Mouse (Mus musculus) midbrain, embryonic 12.5 days (tissue): Measurements from ENCODE around the gene Serinc4. TPM values are rescaled to one million over a fixed set of nuclear protein-coding genes. Genes with fewer than 3 reads are reported as not detected.
A peak's percentile ranks its signal among the peaks of the same experiment; 100 is the strongest.

Experiments
- ATAC-seq: fragments of 200-750 bp; cut with Nextera tagmentation; 2 replicates; pipeline ENCODE4 v1.8.0; 2017; ENCODE audit warnings: low read depth, moderate TSS enrichment, moderate library complexity; ENCODE audit not compliant: low FRiP score
- H3K27ac ChIP-seq: fragments of 300-500 bp; sonication (generic); replicated peaks from 2 replicates; pipeline ENCODE4 v1.5.1; 2016; ENCODE audit warnings: mild to moderate bottlenecking
- H3K27me3 ChIP-seq: fragments of 300-500 bp; sonication (generic); 2 replicates; pipeline ENCODE4 v1.6.1; 2016; ENCODE audit warnings: mild to moderate bottlenecking
- H3K36me3 ChIP-seq: fragments of 300-500 bp; sonication (generic); 2 replicates; pipeline ENCODE4 v1.6.1; 2016
- H3K4me1 ChIP-seq: fragments of 300-500 bp; sonication (generic); 2 replicates; pipeline ENCODE4 v1.6.1; 2016
- H3K4me2 ChIP-seq: fragments of 300-500 bp; sonication (generic); replicated peaks from 2 replicates; pipeline ENCODE4 v1.6.1; 2016; ENCODE audit warnings: mild to moderate bottlenecking, moderate library complexity
- H3K4me3 ChIP-seq: fragments of 300-500 bp; sonication (generic); 2 replicates; pipeline ENCODE4 v1.5.1; 2016; ENCODE audit warnings: mild to moderate bottlenecking
- H3K9ac ChIP-seq: fragments of 300-500 bp; sonication (generic); replicated peaks from 2 replicates; pipeline ENCODE4 v1.6.1; 2016; ENCODE audit warnings: mild to moderate bottlenecking, moderate library complexity
- H3K9me3 ChIP-seq: fragments of 300-500 bp; sonication (generic); 2 replicates; pipeline ENCODE4 v1.6.1; 2016; ENCODE audit warnings: mild to moderate bottlenecking
- WGBS: fragments of 180-500 bp; shearing (Covaris S2); methylation state at CpG from one replicate; pipeline ENCODE4 v1.1.7; 2016; 5-methylcytosine and 5-hydroxymethylcytosine counted together
- microRNA-seq: library from miRNA; unstranded; fragments of <30 nt; microRNA quantifications from one replicate; pipeline ENCODE4, GENCODE M21; 2017
- polyA plus RNA-seq: library from polyadenylated mRNA; unstranded; fragments of >200 nt; fragmentation: Nextera tagmentation; extraction: Ambion mirVana; gene quantifications from 2 replicates; pipeline ENCODE4 v1.2.1, GENCODE M21; 2016

The Serinc4 gene
- polyA plus RNA-seq, 1 experiment from 2014 or later = 1.2 TPM

DNA sequence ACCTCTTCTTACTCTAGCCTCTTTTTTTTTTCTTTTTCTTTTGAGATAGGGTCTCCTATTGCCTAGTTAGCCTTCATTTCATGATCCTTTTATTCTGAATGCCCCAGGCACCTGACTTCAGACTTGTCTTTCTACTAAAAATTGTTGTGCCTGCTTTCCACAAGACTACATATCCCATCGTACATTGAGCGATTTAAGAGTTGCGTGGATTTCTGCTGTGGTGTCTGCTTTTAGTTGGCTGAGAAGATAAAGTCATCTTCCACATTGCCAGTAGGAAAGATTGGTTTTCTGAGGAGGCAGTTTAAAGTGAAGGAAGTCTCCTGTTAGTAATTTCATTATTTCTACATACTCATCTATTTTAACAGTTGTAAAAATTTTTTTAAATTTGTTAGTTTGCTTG, 41.0 kb downstream of the Serinc4 start:
- WGBS = 85% methylated on average over 3 of the region's 3 CpGs
- ATAC-seq = no peak
- Histone ChIP-seq H3K4me1 (peaks cover 18% of the 10 kb centered on the region), H3K9me3 (no peaks in the 10 kb centered on the region), H3K4me2 (peak overlapping the region; percentile 65), H3K27ac (no peak overlapping the region), H3K4me3 (peak overlapping the region; percentile 74), H3K36me3 (peaks cover 22% of the 10 kb centered on the region), H3K27me3 (no peaks in the 10 kb centered on the region), H3K9ac (peak overlapping the region; percentile 89; the same call in 1 of the 2 replicates)

DNA sequence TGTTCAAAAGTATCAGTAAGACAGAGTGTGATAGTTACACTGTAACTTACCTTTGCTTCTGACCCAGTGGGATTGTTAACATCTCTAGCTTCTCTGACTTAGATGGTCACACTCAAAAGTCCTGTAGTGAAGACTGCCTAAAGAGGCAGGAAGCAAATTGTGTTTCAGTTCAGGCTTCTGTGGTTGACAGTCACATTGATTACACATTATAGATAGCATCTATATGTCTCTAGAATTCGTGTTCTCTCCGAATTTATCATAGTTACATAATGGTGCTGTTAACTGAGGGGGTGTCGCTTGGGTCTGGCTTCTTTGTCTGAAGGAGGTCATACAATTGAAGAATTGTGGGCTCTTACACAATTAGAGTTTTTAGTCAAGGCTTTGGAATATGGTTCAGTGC, 41.5 kb downstream of the Serinc4 start:
- peak overlapping the region; percentile 74 for H3K4me3 ChIP-seq
- no peaks in the 10 kb centered on the region for H3K27me3 ChIP-seq
- H3K9ac ChIP-seq = peak overlapping the region; percentile 89
- WGBS = 70% methylated on average over 3 of the region's 3 CpGs
- no peak overlapping the region for H3K27ac ChIP-seq
- H3K4me2 ChIP-seq = peak overlapping the region; percentile 65
- peaks cover 18% of the 10 kb centered on the region for H3K4me1 ChIP-seq
- H3K36me3 ChIP-seq = peaks cover 19% of the 10 kb centered on the region
- no peak for ATAC-seq
- H3K9me3 ChIP-seq = no peaks in the 10 kb centered on the region

DNA sequence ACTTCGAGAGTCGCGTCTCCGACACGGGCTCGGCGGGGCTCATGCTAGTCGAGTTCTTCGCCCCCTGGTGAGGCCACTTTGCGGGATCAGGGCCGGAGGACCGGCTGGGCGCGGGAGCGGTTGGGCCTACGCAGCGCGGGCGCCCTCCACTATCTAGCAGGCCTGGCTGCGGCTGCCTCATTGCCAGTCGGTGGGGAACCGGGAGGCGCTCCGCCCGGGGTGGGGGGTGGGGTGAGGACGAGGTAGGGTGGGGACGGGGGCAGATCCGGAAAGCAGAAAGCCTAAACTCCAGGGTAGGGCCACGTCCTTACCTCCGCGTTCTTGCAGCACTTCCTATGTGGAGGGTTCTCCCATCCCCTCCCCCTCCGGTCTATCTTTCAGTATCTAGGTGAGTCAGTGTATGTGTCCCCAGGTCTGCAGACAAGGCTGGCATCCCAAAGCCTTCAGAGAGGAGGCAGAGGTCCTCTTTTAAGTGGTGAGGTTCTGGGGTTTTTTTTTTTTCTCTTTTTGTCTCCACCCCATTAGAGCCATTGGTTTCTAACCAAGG, 42.4 kb downstream of the Serinc4 start:
- peak overlapping the region; percentile 65 for H3K4me2 ChIP-seq
- H3K4me1 ChIP-seq = peaks cover 18% of the 10 kb centered on the region
- H3K4me3 ChIP-seq = peak overlapping the region; percentile 74
- peaks cover 19% of the 10 kb centered on the region for H3K36me3 ChIP-seq
- ATAC-seq = peak; percentile 48
- H3K27me3 ChIP-seq = no peaks in the 10 kb centered on the region
- no peaks in the 10 kb centered on the region for H3K9me3 ChIP-seq
- H3K27ac ChIP-seq = peak overlapping the region; percentile 92
- WGBS = 0% methylated on average over 32 of the region's 32 CpGs
- peak overlapping the region; percentile 89 for H3K9ac ChIP-seq

GRCm38 (mm10) chr2:121413387-121414042, 43.1 kb downstream of the Serinc4 start, which contains the start of the genes Pdia3 and Catsper2:
Pdia3 (plus strand) TSS chr2:121413775.
Catsper2 (minus strand) TSS chr2:121413792.
- H3K4me1 ChIP-seq = peaks cover 18% of the 10 kb centered on the region
- H3K4me2 ChIP-seq = peak within 1 kb of the TSS; percentile 65
- ATAC-seq = peak; percentile 99
- H3K9ac ChIP-seq = peak within 1 kb of the TSS; percentile 89
- peak within 1 kb of the TSS; percentile 92 for H3K27ac ChIP-seq
- WGBS = 1% methylated on average over 66 of the region's 68 CpGs
- no peaks in the 10 kb centered on the region for H3K9me3 ChIP-seq
- no peaks in the 10 kb centered on the region for H3K27me3 ChIP-seq
- H3K4me3 ChIP-seq = peak within 1 kb of the TSS; percentile 74
- H3K36me3 ChIP-seq = peaks cover 12% of the 10 kb centered on the region

- Histone ChIP-seq H3K27me3 (no peaks in the 10 kb centered on the region), H3K9me3 (no peaks in the 10 kb centered on the region; the same call in 1 of the 2 replicates), H3K4me1 (peaks cover 18% of the 10 kb centered on the region), H3K4me2 (peak overlapping the region; percentile 53), H3K36me3 (peaks cover 6% of the 10 kb centered on the region; the same call in 1 of the 2 replicates), H3K4me3 (peak overlapping the region; percentile 74), H3K27ac (peak overlapping the region; percentile 92), H3K9ac (peak overlapping the region; percentile 89)
- no peak for ATAC-seq
- WGBS = 23% methylated on average over 4 of the region's 4 CpGs
Measured at GRCm38 (mm10) chr2:121412843-121413386, 43.7 kb downstream of the Serinc4 start.

GRCm38 (mm10) chr2:121408160-121408559, 48.4 kb downstream of the Serinc4 start:
- no peaks in the 10 kb centered on the region for H3K27me3 ChIP-seq
- no peaks in the 10 kb centered on the region for H3K4me1 ChIP-seq
- 29% methylated on average over 4 of the region's 4 CpGs for WGBS
- no peak overlapping the region for H3K9ac ChIP-seq
- no peak overlapping the region for H3K4me3 ChIP-seq
- no peak overlapping the region for H3K27ac ChIP-seq
- no peak for ATAC-seq
- H3K4me2 ChIP-seq = no peak overlapping the region
- no peaks in the 10 kb centered on the region for H3K36me3 ChIP-seq
- no peaks in the 10 kb centered on the region; the same call in 1 of the 2 replicates for H3K9me3 ChIP-seq

DNA sequence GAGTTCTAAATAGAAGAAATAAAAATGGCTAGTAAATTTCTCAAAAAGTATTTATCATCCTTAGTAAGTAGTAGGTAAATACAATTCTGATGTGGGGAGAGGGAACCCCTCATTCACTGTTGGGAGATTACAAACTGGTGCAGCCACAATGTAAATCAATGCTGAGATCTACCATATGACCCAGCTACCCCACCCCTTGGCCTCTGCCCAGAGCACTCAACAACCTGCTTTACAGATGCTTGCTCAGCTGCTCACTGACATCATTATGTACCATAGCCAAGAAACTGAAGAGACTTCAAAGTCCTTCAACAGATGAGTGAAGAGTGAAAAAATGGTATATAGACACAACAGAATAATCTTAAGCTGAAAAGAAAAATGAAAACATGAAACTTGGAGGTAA, 53.3 kb downstream of the Serinc4 start:
- H3K36me3 ChIP-seq = no peaks in the 10 kb centered on the region
- no peak overlapping the region for H3K4me2 ChIP-seq
- no peaks in the 10 kb centered on the region; the same call in 1 of the 2 replicates for H3K9me3 ChIP-seq
- H3K27ac ChIP-seq = no peak overlapping the region
- no peaks in the 10 kb centered on the region for H3K4me1 ChIP-seq
- ATAC-seq = no peak
- H3K4me3 ChIP-seq = no peak overlapping the region
- no peaks in the 10 kb centered on the region for H3K27me3 ChIP-seq
- no peak overlapping the region for H3K9ac ChIP-seq

DNA sequence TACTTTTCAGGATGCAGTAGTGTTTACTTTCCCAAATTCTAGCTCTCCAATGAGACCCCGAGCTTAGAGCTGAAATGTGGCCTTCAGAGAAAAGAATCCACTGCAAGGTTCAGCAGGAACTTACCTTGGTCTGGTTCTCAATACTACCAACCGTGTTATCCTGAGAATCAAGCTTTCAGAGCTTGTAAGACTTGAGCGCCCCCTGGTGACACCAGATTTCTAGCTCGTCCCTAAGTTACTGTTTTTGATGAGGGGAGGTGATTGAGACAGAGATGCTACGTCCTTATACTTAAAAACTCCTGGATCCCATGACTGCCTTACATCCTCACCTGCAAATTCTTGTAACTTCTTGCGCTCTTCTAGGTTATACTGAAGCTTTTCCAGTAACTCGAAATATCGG, 60.0 kb downstream of the Serinc4 start:
- H3K27ac ChIP-seq = no peak overlapping the region
- no peak for ATAC-seq
- 14% methylated on average over 8 of the region's 8 CpGs for WGBS

More for the DNA sequence above, 60.0 kb downstream of the Serinc4 start:
- H3K4me1 ChIP-seq = no peaks in the 10 kb centered on the region
- no peaks in the 10 kb centered on the region for H3K9me3 ChIP-seq
- H3K4me2 ChIP-seq = no peak overlapping the region
- H3K36me3 ChIP-seq = no peaks in the 10 kb centered on the region
- H3K4me3 ChIP-seq = no peak overlapping the region
- H3K27me3 ChIP-seq = no peaks in the 10 kb centered on the region
- no peak overlapping the region for H3K9ac ChIP-seq

Small RNAs within 50 kb of the gene (microRNA-seq; reads per million reads assigned to microRNA genes)
- not detected for gene Gm22953

Other genes starting within 250 kb of the Serinc4 start
- gene Trp53bp1, start 185.4 kb downstream of the Serinc4 start, polyA plus RNA-seq = 230 and 245 TPM in 2 replicates
- 14.7 and 16.8 TPM in 2 replicates for gene Map1a, start 167.2 kb downstream of the Serinc4 start, polyA plus RNA-seq
- 13.2 and 15.1 TPM in 2 replicates for gene Ppip5k1, start 101.4 kb downstream of the Serinc4 start, polyA plus RNA-seq
- 6.4 and 7.2 TPM in 2 replicates for gene Ckmt1, start 99.1 kb downstream of the Serinc4 start, polyA plus RNA-seq
- gene Strc, start 69.6 kb downstream of the Serinc4 start, polyA plus RNA-seq = not detected in 2 replicates
- 457 and 459 TPM in 2 replicates for gene Pdia3, start 43.0 kb downstream of the Serinc4 start, polyA plus RNA-seq
- 3.0 and 3.3 TPM in 2 replicates for gene Catsper2, start 43.0 kb downstream of the Serinc4 start, polyA plus RNA-seq
- gene Ell3, start 12.5 kb downstream of the Serinc4 start, polyA plus RNA-seq = 1.7 and 2.3 TPM in 2 replicates
- 456 and 461 TPM in 2 replicates for gene Serf2, start 7.6 kb downstream of the Serinc4 start, polyA plus RNA-seq
- gene Hypk, start 3.5 kb downstream of the Serinc4 start, polyA plus RNA-seq = 108 and 127 TPM in 2 replicates
- 66.4 and 70.8 TPM in 2 replicates for gene Mfap1b, start 17.3 kb upstream of the Serinc4 start, polyA plus RNA-seq
- gene Mfap1a, start 49.9 kb upstream of the Serinc4 start, polyA plus RNA-seq = 31.9 and 34.8 TPM in 2 replicates
- 11.0 TPM in 2 replicates for gene Wdr76, start 49.9 kb upstream of the Serinc4 start, polyA plus RNA-seq